In the genomic region with DNA sequence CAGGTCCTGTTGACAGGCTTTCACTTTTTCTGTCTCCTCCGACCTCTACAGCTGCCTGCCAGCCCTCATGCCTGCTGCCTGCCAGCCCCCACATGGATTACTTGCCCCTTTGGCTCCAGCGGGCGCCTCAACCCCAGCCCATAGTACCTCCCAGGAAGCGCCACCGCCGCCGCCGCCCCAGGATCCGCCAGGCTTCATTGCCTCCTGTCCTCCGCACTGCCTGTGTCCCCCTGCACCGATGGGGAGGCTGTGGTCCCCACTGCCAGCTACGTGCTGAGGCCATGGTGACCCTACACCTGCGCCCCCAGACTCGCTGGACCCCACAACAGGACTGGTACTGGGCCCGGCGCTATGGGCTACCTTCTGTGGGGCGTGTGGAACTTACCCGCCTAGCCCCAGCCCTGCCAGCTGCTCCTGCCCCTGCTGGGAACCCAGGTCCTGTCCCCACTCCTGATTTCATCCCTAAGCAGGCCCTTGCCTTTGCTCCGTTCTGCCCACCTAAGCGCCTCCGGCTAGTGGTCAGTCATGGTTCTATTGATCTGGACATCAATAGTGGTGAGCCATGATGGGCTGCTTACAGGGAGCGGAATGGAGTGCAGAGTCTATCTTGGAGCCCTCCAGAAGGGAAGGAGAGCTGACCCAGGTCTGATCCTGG, we compare ENCODE assay signal across 29 mouse cellular contexts. TPM values are rescaled to one million over a fixed set of nuclear protein-coding genes. Genes with fewer than 3 reads are reported as not detected.
DNase-seq lines count a peak whose midpoint lies in the region; ATAC-seq lines count a peak whose summit lies in the region.
"Had no signal": no experiment of that assay in that cellular context is flagged by ENCODE, and none has a peak within 500 bp of the region (broad histone marks: within the 10 kb centered on the region; RNA-seq: fewer than 3 reads in every experiment).

No protein-coding gene starts in this region.

- WGBS in heart, embryonic 12.5 days, result 86% methylated on average over 22 of the region's 22 CpGs
- 78% methylated on average over 22 of the region's 22 CpGs for WGBS in midbrain, embryonic 12.5 days
- WGBS in midbrain, embryonic 15.5 days, result 81% methylated on average over 22 of the region's 22 CpGs
- WGBS in liver, embryonic 11.5 days, result 84% methylated on average over 22 of the region's 22 CpGs
- 77% methylated on average over 22 of the region's 22 CpGs for WGBS in liver, embryonic 16.5 days (ENCODE audit: insufficient replicate concordance)
- 87% methylated on average over 22 of the region's 22 CpGs for WGBS in kidney, embryonic 16.5 days

- H3K36me3 ChIP-seq in heart, embryonic 12.5 days, result peaks cover 49% of the 10 kb centered on the region
- peaks cover 37% of the 10 kb centered on the region for H3K36me3 ChIP-seq in midbrain, embryonic 12.5 days
- H3K36me3 ChIP-seq in midbrain, embryonic 15.5 days (replicated peaks), result no peaks in the 10 kb centered on the region; the same call in 1 of the 2 replicates
- H3K36me3 ChIP-seq in liver, embryonic 11.5 days (ENCODE audit: control insufficient read depth, insufficient read depth, low read length), result peaks cover 32% of the 10 kb centered on the region
- H3K36me3 ChIP-seq in liver, embryonic 16.5 days (ENCODE audit: control insufficient read depth, insufficient read depth), result peaks cover 13% of the 10 kb centered on the region; the same call in 1 of the 2 replicates
- H3K36me3 ChIP-seq in kidney, embryonic 16.5 days (ENCODE audit: insufficient read depth, low read length), result peaks cover 23% of the 10 kb centered on the region

- H3K4me3 ChIP-seq in heart, embryonic 12.5 days, result no peak overlapping the region
- no peak overlapping the region for H3K4me3 ChIP-seq in midbrain, embryonic 12.5 days
- H3K4me3 ChIP-seq in midbrain, embryonic 15.5 days, result no peak overlapping the region
- peak overlapping the region; percentile 24; the same call in 1 of the 2 replicates for H3K4me3 ChIP-seq in liver, embryonic 11.5 days (ENCODE audit: low read depth, low read length)
- H3K4me3 ChIP-seq in liver, embryonic 16.5 days (ENCODE audit: low read depth, low read length), result no peak overlapping the region; the same call in 1 of the 2 replicates
- H3K4me3 ChIP-seq in kidney, embryonic 16.5 days (ENCODE audit: low read length), result no peak overlapping the region
- H3K4me3 ChIP-seq: hindbrain, embryonic 15.5 days; intestine, embryonic 15.5 days; limb, embryonic 12.5 days; neural tube, embryonic 13.5 days had no signal

- peaks cover 27% of the 10 kb centered on the region for H3K4me1 ChIP-seq in heart, embryonic 12.5 days (replicated peaks)
- H3K4me1 ChIP-seq in midbrain, embryonic 12.5 days, result peaks cover 26% of the 10 kb centered on the region
- peaks cover 19% of the 10 kb centered on the region for H3K4me1 ChIP-seq in midbrain, embryonic 15.5 days
- peaks cover 75% of the 10 kb centered on the region for H3K4me1 ChIP-seq in liver, embryonic 11.5 days (replicated peaks; ENCODE audit: control insufficient read depth, insufficient read depth, low read length)
- peaks cover 88% of the 10 kb centered on the region for H3K4me1 ChIP-seq in liver, embryonic 16.5 days (ENCODE audit: control insufficient read depth, low read depth, low read length)
- peaks cover 16% of the 10 kb centered on the region for H3K4me1 ChIP-seq in kidney, embryonic 16.5 days (ENCODE audit: insufficient read depth, low read length)

- H3K4me2 ChIP-seq in heart, embryonic 12.5 days, result no peak overlapping the region
- H3K4me2 ChIP-seq in midbrain, embryonic 12.5 days (replicated peaks), result no peak overlapping the region
- no peak overlapping the region for H3K4me2 ChIP-seq in midbrain, embryonic 15.5 days
- peak overlapping the region; percentile 59 for H3K4me2 ChIP-seq in liver, embryonic 11.5 days
- peak overlapping the region; percentile 53 for H3K4me2 ChIP-seq in liver, embryonic 16.5 days (ENCODE audit: low read depth, low read length)
- H3K4me2 ChIP-seq in kidney, embryonic 16.5 days (replicated peaks; ENCODE audit: low read depth, low read length), result no peak overlapping the region
- H3K4me2 ChIP-seq: hindbrain, embryonic 15.5 days; intestine, embryonic 15.5 days; limb, embryonic 12.5 days; neural tube, embryonic 13.5 days had no signal

- H3K27me3 ChIP-seq in heart, embryonic 12.5 days (replicated peaks), result no peaks in the 10 kb centered on the region
- H3K27me3 ChIP-seq in midbrain, embryonic 12.5 days, result 0 out of 2 replicates have a peak, but pooled peaks cover 4% of the 10 kb centered on the region
- H3K27me3 ChIP-seq in midbrain, embryonic 15.5 days (replicated peaks), result no peaks in the 10 kb centered on the region
- no peaks in the 10 kb centered on the region for H3K27me3 ChIP-seq in liver, embryonic 11.5 days (replicated peaks; ENCODE audit: control insufficient read depth, insufficient read depth, low read length)
- no peaks in the 10 kb centered on the region for H3K27me3 ChIP-seq in liver, embryonic 16.5 days (ENCODE audit: control insufficient read depth, insufficient read depth, low read depth, low read length)
- no peaks in the 10 kb centered on the region for H3K27me3 ChIP-seq in kidney, embryonic 16.5 days (ENCODE audit: insufficient read depth, low read length)
- H3K27me3 ChIP-seq: hindbrain, embryonic 15.5 days; intestine, embryonic 15.5 days; limb, embryonic 12.5 days; neural tube, embryonic 13.5 days had no signal

- DNase-seq in heart, postnatal 4 days, result no peak
- no peak for DNase-seq in liver, embryonic 11.5 days (ENCODE audit: low spot score)
- no peak for DNase-seq in adrenal gland, adult (ENCODE audit: inconsistent age in 2 of 2, low spot score in 1 of 2)
- DNase-seq: adrenal gland, postnatal 14 days; cerebellum, adult 9-10 months; forebrain, postnatal 0 days; gastrocnemius, postnatal 25 days; kidney, adult 9 months; kidney, postnatal 36 days; layer of hippocampus, postnatal 36 days; lung, adult 2 months; lung, postnatal 14 days had no signal

- 0 out of 2 replicates have a peak overlapping the region, but pooled peaks have one; percentile 23 for H3K9ac ChIP-seq in heart, embryonic 12.5 days
- H3K9ac ChIP-seq in midbrain, embryonic 12.5 days (replicated peaks), result 0 out of 2 replicates have a peak overlapping the region, but pooled peaks have one; percentile 20
- H3K9ac ChIP-seq in midbrain, embryonic 15.5 days, result no peak overlapping the region
- H3K9ac ChIP-seq in liver, embryonic 11.5 days (ENCODE audit: low read depth, low read length), result peak overlapping the region; percentile 50
- peak overlapping the region; percentile 55; the same call in 1 of the 2 replicates for H3K9ac ChIP-seq in liver, embryonic 16.5 days (ENCODE audit: low read depth, low read length)
- H3K9ac ChIP-seq in kidney, embryonic 16.5 days (replicated peaks; ENCODE audit: low read length), result no peak overlapping the region
- H3K9ac ChIP-seq: forebrain, postnatal 0 days; hindbrain, embryonic 15.5 days; intestine, embryonic 15.5 days; limb, embryonic 12.5 days; neural tube, embryonic 13.5 days had no signal

- H3K9me3 ChIP-seq in heart, embryonic 12.5 days (replicated peaks), result no peaks in the 10 kb centered on the region
- no peaks in the 10 kb centered on the region for H3K9me3 ChIP-seq in midbrain, embryonic 12.5 days
- H3K9me3 ChIP-seq in midbrain, embryonic 15.5 days, result no peaks in the 10 kb centered on the region
- no peaks in the 10 kb centered on the region for H3K9me3 ChIP-seq in liver, embryonic 11.5 days (ENCODE audit: control insufficient read depth, low read length)
- no peaks in the 10 kb centered on the region for H3K9me3 ChIP-seq in liver, embryonic 16.5 days (replicated peaks; ENCODE audit: control insufficient read depth, low read length)
- H3K9me3 ChIP-seq in kidney, embryonic 16.5 days (ENCODE audit: low read length), result no peaks in the 10 kb centered on the region
- H3K9me3 ChIP-seq: hindbrain, embryonic 15.5 days; intestine, embryonic 15.5 days; limb, embryonic 12.5 days; neural tube, embryonic 13.5 days had no signal

- ATAC-seq in heart, embryonic 12.5 days (ENCODE audit: insufficient number of reproducible peaks, low FRiP score), result no peak
- no peak for ATAC-seq in midbrain, embryonic 12.5 days (ENCODE audit: low FRiP score, low read depth)
- ATAC-seq in midbrain, embryonic 15.5 days (replicated peaks), result no peak; the same call in 1 of the 2 replicates
- ATAC-seq in liver, embryonic 11.5 days (replicated peaks; ENCODE audit: low FRiP score), result no peak
- no peak for ATAC-seq in liver, embryonic 16.5 days (ENCODE audit: low read depth)
- ATAC-seq in kidney, embryonic 16.5 days (ENCODE audit: low FRiP score, low TSS enrichment), result no peak
- ATAC-seq: forebrain, postnatal 0 days; intestine, embryonic 15.5 days had no signal

- no peak overlapping the region for H3K27ac ChIP-seq in heart, embryonic 12.5 days (ENCODE audit: poor library complexity, severe bottlenecking)
- H3K27ac ChIP-seq in midbrain, embryonic 12.5 days (replicated peaks), result 0 out of 2 replicates have a peak overlapping the region, but pooled peaks have one; percentile 15
- no peak overlapping the region for H3K27ac ChIP-seq in midbrain, embryonic 15.5 days
- peak overlapping the region; percentile 93 for H3K27ac ChIP-seq in liver, embryonic 11.5 days (ENCODE audit: low read depth, low read length)
- peak overlapping the region; percentile 94 for H3K27ac ChIP-seq in liver, embryonic 16.5 days (ENCODE audit: low read length)
- H3K27ac ChIP-seq in kidney, embryonic 16.5 days (ENCODE audit: low read length), result no peak overlapping the region
- H3K27ac ChIP-seq: hindbrain, embryonic 15.5 days; intestine, embryonic 15.5 days; limb, embryonic 12.5 days; neural tube, embryonic 13.5 days had no signal

RNA-seq across cellular contexts. Expression of a gene that starts 6.4 kb away (rescaled TPM):
- polyA plus RNA-seq in heart, embryonic 12.5 days (2016; fragmentation: Nextera tagmentation; extraction: Ambion mirVana), result 41.0 and 44.4 TPM in 2 replicates
- 10 to 100 TPM; 11.7 to 16.9 TPM for total RNA-seq in heart, postnatal 4 days (2021)
- 33.7 and 45.8 TPM in 2 replicates for polyA plus RNA-seq in midbrain, embryonic 12.5 days (2016; fragmentation: Nextera tagmentation; extraction: Ambion mirVana)
- polyA plus RNA-seq in midbrain, embryonic 15.5 days (2015; fragmentation: Nextera tagmentation; extraction: Ambion mirVana), result 21.6 and 23.6 TPM in 2 replicates
- polyA plus RNA-seq in liver, embryonic 11.5 days (2014; fragmentation: Nextera tagmentation; extraction: Ambion mirVana), result 111 and 116 TPM in 2 replicates
- polyA plus RNA-seq in liver, embryonic 16.5 days (2015; fragmentation: Nextera tagmentation; extraction: Ambion mirVana), result 65.0 and 71.5 TPM in 2 replicates
- polyA plus RNA-seq in kidney, embryonic 16.5 days (2015; fragmentation: Nextera tagmentation; extraction: Ambion mirVana), result 71.2 and 71.4 TPM in 2 replicates

RNA-seq across cellular contexts. Expression of a gene that starts 6.5 kb away (rescaled TPM):
- 60.7 and 65.0 TPM in 2 replicates for polyA plus RNA-seq in heart, embryonic 12.5 days (2016; fragmentation: Nextera tagmentation; extraction: Ambion mirVana)
- total RNA-seq in heart, postnatal 4 days (2021), result 10 to 100 TPM; 41.6 to 43.5 TPM
- polyA plus RNA-seq in midbrain, embryonic 12.5 days (2016; fragmentation: Nextera tagmentation; extraction: Ambion mirVana), result 89.3 and 91.6 TPM in 2 replicates
- 75.3 and 77.2 TPM in 2 replicates for polyA plus RNA-seq in midbrain, embryonic 15.5 days (2015; fragmentation: Nextera tagmentation; extraction: Ambion mirVana)
- 88.8 and 97.1 TPM in 2 replicates for polyA plus RNA-seq in liver, embryonic 11.5 days (2014; fragmentation: Nextera tagmentation; extraction: Ambion mirVana)
- polyA plus RNA-seq in liver, embryonic 16.5 days (2015; fragmentation: Nextera tagmentation; extraction: Ambion mirVana), result 41.3 and 47.4 TPM in 2 replicates
- 99.3 and 104 TPM in 2 replicates for polyA plus RNA-seq in kidney, embryonic 16.5 days (2015; fragmentation: Nextera tagmentation; extraction: Ambion mirVana)

RNA-seq across cellular contexts. Expression of a gene that starts 21.4 kb away (rescaled TPM):
- polyA plus RNA-seq in heart, embryonic 12.5 days (2016; fragmentation: Nextera tagmentation; extraction: Ambion mirVana), result 0.08 TPM in 1 of 2 replicates, not detected in the other
- total RNA-seq in heart, postnatal 4 days (2021), result under 1 TPM in 1 of 2 experiments, not detected in 1; 0.12 TPM
- polyA plus RNA-seq in midbrain, embryonic 12.5 days (2016; fragmentation: Nextera tagmentation; extraction: Ambion mirVana), result 0.18 and 0.20 TPM in 2 replicates
- polyA plus RNA-seq in midbrain, embryonic 15.5 days (2015; fragmentation: Nextera tagmentation; extraction: Ambion mirVana), result 0.09 and 0.25 TPM in 2 replicates
- 0.16 TPM in 1 of 2 replicates, not detected in the other for polyA plus RNA-seq in liver, embryonic 11.5 days (2014; fragmentation: Nextera tagmentation; extraction: Ambion mirVana)
- 0.33 and 0.36 TPM in 2 replicates for polyA plus RNA-seq in liver, embryonic 16.5 days (2015; fragmentation: Nextera tagmentation; extraction: Ambion mirVana)
- 0.07 and 0.08 TPM in 2 replicates for polyA plus RNA-seq in kidney, embryonic 16.5 days (2015; fragmentation: Nextera tagmentation; extraction: Ambion mirVana)
- total RNA-seq: forebrain, postnatal 0 days had no signal
- polyA plus RNA-seq: forebrain, postnatal 0 days; heart, postnatal 0 days had no signal

RNA-seq across cellular contexts. Expression of a gene that starts 24.6 kb away (rescaled TPM):
- polyA plus RNA-seq in heart, embryonic 12.5 days (2016; fragmentation: Nextera tagmentation; extraction: Ambion mirVana), result not detected in 2 replicates
- not detected for total RNA-seq in heart, postnatal 4 days (2021)
- not detected in 2 replicates for polyA plus RNA-seq in midbrain, embryonic 12.5 days (2016; fragmentation: Nextera tagmentation; extraction: Ambion mirVana)
- polyA plus RNA-seq in midbrain, embryonic 15.5 days (2015; fragmentation: Nextera tagmentation; extraction: Ambion mirVana), result not detected in 2 replicates
- not detected in 2 replicates for polyA plus RNA-seq in liver, embryonic 11.5 days (2014; fragmentation: Nextera tagmentation; extraction: Ambion mirVana)
- not detected in 2 replicates for polyA plus RNA-seq in liver, embryonic 16.5 days (2015; fragmentation: Nextera tagmentation; extraction: Ambion mirVana)
- polyA plus RNA-seq in kidney, embryonic 16.5 days (2015; fragmentation: Nextera tagmentation; extraction: Ambion mirVana), result not detected in 2 replicates
- total RNA-seq: adrenal gland, postnatal 14 days; forebrain, postnatal 0 days; gastrocnemius, postnatal 25 days; heart, adult 8-10 months; layer of hippocampus, adult 8-10 months; layer of hippocampus, postnatal 36 days; left cerebral cortex, postnatal 14 days had no signal
- polyA plus RNA-seq: brain, embryonic 14.5 days; C2C12; embryonic facial prominence, embryonic 14.5 days; forebrain, postnatal 0 days; heart, postnatal 0 days; hindbrain, embryonic 15.5 days; intestine, embryonic 15.5 days; limb, embryonic 12.5 days; lung, adult 2 months; neural tube, embryonic 13.5 days; spleen, adult 2 months had no signal

RNA-seq across cellular contexts. Expression of a gene that starts 36.2 kb away (rescaled TPM):
- 0.28 TPM in 1 of 2 replicates, not detected in the other for polyA plus RNA-seq in heart, embryonic 12.5 days (2016; fragmentation: Nextera tagmentation; extraction: Ambion mirVana)
- total RNA-seq in heart, postnatal 4 days (2021), result under 1 TPM in 1 of 2 experiments, not detected in 1; 0.23 TPM
- 0.36 and 0.38 TPM in 2 replicates for polyA plus RNA-seq in midbrain, embryonic 12.5 days (2016; fragmentation: Nextera tagmentation; extraction: Ambion mirVana)
- 1.0 and 1.6 TPM in 2 replicates for polyA plus RNA-seq in midbrain, embryonic 15.5 days (2015; fragmentation: Nextera tagmentation; extraction: Ambion mirVana)
- 0.12 TPM in 1 of 2 replicates, not detected in the other for polyA plus RNA-seq in liver, embryonic 11.5 days (2014; fragmentation: Nextera tagmentation; extraction: Ambion mirVana)
- 0.12 TPM in 1 of 2 replicates, not detected in the other for polyA plus RNA-seq in liver, embryonic 16.5 days (2015; fragmentation: Nextera tagmentation; extraction: Ambion mirVana)
- polyA plus RNA-seq in kidney, embryonic 16.5 days (2015; fragmentation: Nextera tagmentation; extraction: Ambion mirVana), result 0.17 and 0.42 TPM in 2 replicates
- total RNA-seq: adrenal gland, postnatal 14 days; gastrocnemius, postnatal 25 days had no signal
- polyA plus RNA-seq: embryonic facial prominence, embryonic 14.5 days; heart, postnatal 0 days; limb, embryonic 12.5 days had no signal

Comparison
In these comparisons a context has a peak if more than half of its experiments do, and no peak if none do; other contexts are left out.
1. H3K27ac ChIP-seq: peak in midbrain, embryonic 12.5 days (single experiment), liver, embryonic 11.5 days (single experiment) and liver, embryonic 16.5 days (single experiment); none in heart, embryonic 12.5 days (single experiment), midbrain, embryonic 15.5 days (single experiment) and kidney, embryonic 16.5 days (single experiment).
2. H3K9ac ChIP-seq: peak in heart, embryonic 12.5 days (single experiment), midbrain, embryonic 12.5 days (single experiment), liver, embryonic 11.5 days (single experiment) and liver, embryonic 16.5 days (single experiment); none in midbrain, embryonic 15.5 days (single experiment) and kidney, embryonic 16.5 days (single experiment).
3. H3K4me2 ChIP-seq: peak in liver, embryonic 11.5 days (single experiment) and liver, embryonic 16.5 days (single experiment); none in heart, embryonic 12.5 days (single experiment), midbrain, embryonic 12.5 days (single experiment), midbrain, embryonic 15.5 days (single experiment) and kidney, embryonic 16.5 days (single experiment).